ENCODE assay signal across 8 mouse cellular contexts in the genomic region with DNA sequence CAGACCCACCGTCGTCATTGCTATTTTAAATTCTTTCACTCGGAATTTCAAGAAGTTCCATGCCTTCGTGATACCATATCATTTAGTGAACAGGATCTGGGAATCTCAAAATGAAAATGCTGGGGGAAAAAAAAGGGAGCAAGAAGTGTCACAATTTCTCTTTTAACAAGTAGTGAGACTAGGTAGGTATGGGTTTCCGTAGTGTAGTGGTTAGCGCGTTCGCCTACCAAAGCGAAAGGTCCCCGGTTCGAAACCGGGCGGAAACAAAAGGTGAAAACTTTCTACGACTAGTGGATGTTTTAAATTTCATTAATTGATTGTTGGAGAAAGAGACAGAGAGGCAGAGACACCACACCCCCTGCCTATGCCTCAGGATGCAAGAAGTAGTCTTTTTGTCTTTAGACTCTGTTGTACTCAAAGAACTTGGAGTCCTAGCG. TPM values are rescaled to one million over a fixed set of nuclear protein-coding genes. Genes with fewer than 3 reads are reported as not detected.
DNase-seq lines count a peak whose midpoint lies in the region; ATAC-seq and TF ChIP-seq lines count a peak whose summit lies in the region.

No protein-coding gene starts in this region.

- no peaks in the 10 kb centered on the region for H3K27me3 ChIP-seq in small intestine, adult 2 months (ENCODE audit: control insufficient read depth, insufficient read depth, low read length)

- TF ChIP-seq POLR2A in embryonic fibroblast, embryonic 13.5 days (IDR thresholded peaks at IDR 0.05; ENCODE audit: low read depth, low read length), result no peak
- no peak for TF ChIP-seq POLR2A in small intestine, adult 2 months (IDR thresholded peaks at IDR 0.05; ENCODE audit: low read depth, low read length)

- peak overlapping the region; percentile 47 to 53; a peak in 3 of 4 replicates for H3K4me3 ChIP-seq in ES-E14 (ENCODE audit: insufficient read depth in 1 of 2, low read depth in 1 of 2, low read length in 2 of 2, poor library complexity in 1 of 2, severe bottlenecking in 1 of 2)
- peak overlapping the region; percentile 53 for H3K4me3 ChIP-seq in embryonic fibroblast, embryonic 13.5 days (ENCODE audit: insufficient read depth, low read length)
- peak overlapping the region; percentile 52 for H3K4me3 ChIP-seq in small intestine, adult 2 months (ENCODE audit: low read depth, low read length)

- intact Hi-C loops in left cerebral cortex, postnatal 36 days (cut with DNase I), result no loop called here

- no peak overlapping the region for H3K27ac ChIP-seq in ES-E14 (ENCODE audit: insufficient read depth, low read depth, low read length, poor library complexity, severe bottlenecking)
- H3K27ac ChIP-seq in embryonic fibroblast, embryonic 13.5 days (ENCODE audit: insufficient read depth, low read length), result 0 out of 2 replicates have a peak overlapping the region, but pooled peaks have one; percentile 16
- H3K27ac ChIP-seq in small intestine, adult 2 months (ENCODE audit: insufficient read depth, low read depth, low read length), result no peak overlapping the region

- no peaks in the 10 kb centered on the region for H3K36me3 ChIP-seq in ES-E14 (ENCODE audit: control insufficient read depth, insufficient read depth, low read length, poor library complexity, severe bottlenecking)
- no peaks in the 10 kb centered on the region for H3K36me3 ChIP-seq in small intestine, adult 2 months (ENCODE audit: control insufficient read depth, insufficient read depth, low read length)

- 2% methylated on average over 15 of the region's 15 CpGs for WGBS in small intestine, adult 2 months

- H3K4me1 ChIP-seq in ES-E14 (ENCODE audit: control insufficient read depth in 2 of 2, insufficient read depth in 2 of 2, low read length in 2 of 2, poor library complexity in 1 of 2), result no peaks in the 10 kb centered on the region; a peak in 1 of 4 replicates
- H3K4me1 ChIP-seq in embryonic fibroblast, embryonic 13.5 days (ENCODE audit: control insufficient read depth, insufficient read depth, low read length), result 0 out of 2 replicates have a peak, but pooled peaks cover 3% of the 10 kb centered on the region
- peaks cover 7% of the 10 kb centered on the region; the same call in 1 of the 2 replicates for H3K4me1 ChIP-seq in small intestine, adult 2 months (ENCODE audit: control insufficient read depth, insufficient read depth, insufficient read length, low read length)

- ATAC-seq in megakaryocyte progenitor cell, adult 5-6 weeks (replicated peaks; ENCODE audit: poor library complexity), result peak; percentile 79

- no peak overlapping the region for H3K9ac ChIP-seq in ES-E14 (ENCODE audit: insufficient read depth, low read depth, low read length, poor library complexity, severe bottlenecking)

- no peak for TF ChIP-seq CTCF in embryonic fibroblast, embryonic 13.5 days (IDR thresholded peaks at IDR 0.05; ENCODE audit: borderline replicate concordance, insufficient read depth, low read length)
- no peak for TF ChIP-seq CTCF in small intestine, adult 2 months (IDR thresholded peaks at IDR 0.05; ENCODE audit: extremely low read depth, insufficient read length, insufficient replicate concordance, low read depth, low read length)

- H3K9me3 ChIP-seq in ES-E14 (ENCODE audit: control insufficient read depth, insufficient read depth, low read depth, low read length), result no peaks in the 10 kb centered on the region

- peak; percentile 87 for DNase-seq in ES-E14 (ENCODE audit: low read depth, low spot score)
- DNase-seq in adrenal gland, postnatal 36 days, result peak; percentile 67 to 69
- peak; percentile 70 for DNase-seq in heart, postnatal 4 days
- peak; percentile 28 to 51 for DNase-seq in left cerebral cortex, postnatal 36 days (ENCODE audit: low spot score in 2 of 2)
- DNase-seq in ovary, adult 18-20 months (ENCODE audit: low spot score), result no peak

- in situ Hi-C loops in ES-E14 (cut with MboI; ENCODE audit: low sequenced_read_pairs in 2 of 2, unreplicated experiment in 2 of 2), result no loop called here

TF ChIP-seq in ES-E14, 5 proteins besides CTCF, POLR2A, EP300 and RAD21:
- TF ChIP-seq ZC3H11A (IDR thresholded peaks at IDR 0.05; ENCODE audit: borderline replicate concordance, low read depth, low read length), result no peak
- peak; percentile 87 for TF ChIP-seq MAFK (IDR thresholded peaks at IDR 0.05; ENCODE audit: insufficient read depth, low read depth, low read length)
- no peak; the same call in 1 of the 2 replicates for TF ChIP-seq ZNF384 (IDR thresholded peaks at IDR 0.05; ENCODE audit: low read depth, low read length)
- no peak for TF ChIP-seq CHD2 (IDR thresholded peaks at IDR 0.05; ENCODE audit: low read depth, low read length)
- no peak for TF ChIP-seq HCFC1 (IDR thresholded peaks at IDR 0.05; ENCODE audit: borderline replicate concordance, insufficient read depth, low read length)

RNA-seq across cellular contexts. Expression of a gene that starts 2.4 kb away (rescaled TPM):
- total RNA-seq in ES-E14 (2012; rRNA removed), result 5.9 and 6.1 TPM in 2 replicates
- 1 to 10 TPM; 6.4 to 8.6 TPM for total RNA-seq in adrenal gland, postnatal 36 days (2021)
- polyA plus RNA-seq in embryonic fibroblast, embryonic 13.5 days (2011; ENCODE audit: insufficient read length, low read depth, missing spikeins), result 16.0 and 19.1 TPM in 2 replicates
- 1 to 10 TPM; 5.3 to 5.5 TPM for total RNA-seq in heart, postnatal 4 days (2021)
- 1 to 10 TPM; 2.5 to 3.0 TPM for total RNA-seq in left cerebral cortex, postnatal 36 days (2021)
- total RNA-seq in megakaryocyte progenitor cell, adult 5-6 weeks (2015), result 0.12 and 0.32 TPM in 2 replicates
- total RNA-seq in megakaryocyte progenitor cell, adult 5-6 weeks (2017), result 0.51 and 3.5 TPM in 2 replicates
- polyA plus RNA-seq in small intestine, adult 2 months (2012; rRNA removed), result 4.9 and 12.6 TPM in 2 replicates

RNA-seq across cellular contexts. Expression of a gene that starts 2.9 kb away (rescaled TPM):
- 11.4 and 12.2 TPM in 2 replicates for total RNA-seq in ES-E14 (2012; rRNA removed)
- 1 to 10 TPM; 1.4 to 3.2 TPM for total RNA-seq in adrenal gland, postnatal 36 days (2021)
- polyA plus RNA-seq in embryonic fibroblast, embryonic 13.5 days (2011; ENCODE audit: insufficient read length, low read depth, missing spikeins), result 40.5 and 61.2 TPM in 2 replicates
- 1 to 10 TPM; 4.8 to 5.1 TPM for total RNA-seq in heart, postnatal 4 days (2021)
- total RNA-seq in left cerebral cortex, postnatal 36 days (2021), result 1 to 10 TPM; 1.3 to 3.0 TPM
- 4.6 and 6.8 TPM in 2 replicates for total RNA-seq in megakaryocyte progenitor cell, adult 5-6 weeks (2015)
- 14.6 and 22.1 TPM in 2 replicates for total RNA-seq in megakaryocyte progenitor cell, adult 5-6 weeks (2017)
- 3.3 and 3.9 TPM in 2 replicates for polyA plus RNA-seq in small intestine, adult 2 months (2012; rRNA removed)

RNA-seq across cellular contexts. Expression of a gene that starts 6.4 kb away (rescaled TPM):
- 47.8 and 52.8 TPM in 2 replicates for total RNA-seq in ES-E14 (2012; rRNA removed)
- total RNA-seq in adrenal gland, postnatal 36 days (2021), result 10 to 100 TPM; 32.9 to 45.2 TPM
- polyA plus RNA-seq in embryonic fibroblast, embryonic 13.5 days (2011; ENCODE audit: insufficient read length, low read depth, missing spikeins), result 27.2 and 40.7 TPM in 2 replicates
- total RNA-seq in heart, postnatal 4 days (2021), result 10 to 100 TPM; 36.0 to 40.1 TPM
- 10 to 100 TPM; 61.2 to 62.1 TPM for total RNA-seq in left cerebral cortex, postnatal 36 days (2021)
- 11.7 and 12.6 TPM in 2 replicates for total RNA-seq in megakaryocyte progenitor cell, adult 5-6 weeks (2015)
- 63.3 and 72.7 TPM in 2 replicates for total RNA-seq in megakaryocyte progenitor cell, adult 5-6 weeks (2017)
- polyA plus RNA-seq in small intestine, adult 2 months (2012; rRNA removed), result 10.0 and 18.7 TPM in 2 replicates

RNA-seq across cellular contexts. Expression of a gene that starts 23.4 kb away (rescaled TPM):
- total RNA-seq in ES-E14 (2012; rRNA removed), result 3,112 and 3,420 TPM in 2 replicates
- 100 to 1,000 TPM; 711 to 729 TPM for total RNA-seq in adrenal gland, postnatal 36 days (2021)
- 1,745 and 1,759 TPM in 2 replicates for polyA plus RNA-seq in embryonic fibroblast, embryonic 13.5 days (2011; ENCODE audit: insufficient read length, low read depth, missing spikeins)
- total RNA-seq in heart, postnatal 4 days (2021), result 100 to 1,000 TPM; 642 to 663 TPM
- 100 to 1,000 TPM; 215 to 226 TPM for total RNA-seq in left cerebral cortex, postnatal 36 days (2021)
- total RNA-seq in megakaryocyte progenitor cell, adult 5-6 weeks (2015), result 3,057 and 3,071 TPM in 2 replicates
- 1,485 and 1,729 TPM in 2 replicates for total RNA-seq in megakaryocyte progenitor cell, adult 5-6 weeks (2017)
- polyA plus RNA-seq in small intestine, adult 2 months (2012; rRNA removed), result 1,479 and 1,553 TPM in 2 replicates

RNA-seq across cellular contexts. Expression of a gene that starts 47.9 kb away (rescaled TPM):
- 3.3 and 5.7 TPM in 2 replicates for total RNA-seq in ES-E14 (2012; rRNA removed)
- 10 to 100 TPM; 23.9 to 24.5 TPM for total RNA-seq in adrenal gland, postnatal 36 days (2021)
- polyA plus RNA-seq in embryonic fibroblast, embryonic 13.5 days (2011; ENCODE audit: insufficient read length, low read depth, missing spikeins), result 36.5 and 61.8 TPM in 2 replicates
- total RNA-seq in heart, postnatal 4 days (2021), result 1 to 10 TPM; 6.2 to 7.6 TPM
- total RNA-seq in left cerebral cortex, postnatal 36 days (2021), result 1 to 10 TPM; 5.2 to 6.2 TPM
- 44.1 and 45.1 TPM in 2 replicates for total RNA-seq in megakaryocyte progenitor cell, adult 5-6 weeks (2015)
- 32.4 and 34.9 TPM in 2 replicates for total RNA-seq in megakaryocyte progenitor cell, adult 5-6 weeks (2017)
- polyA plus RNA-seq in small intestine, adult 2 months (2012; rRNA removed), result 1.8 and 7.4 TPM in 2 replicates
